8 mouse cellular contexts compared by ENCODE assay signal in genomic region chr8:105276292-105277120, GRCm38 (mm10). TPM values are rescaled to one million over a fixed set of nuclear protein-coding genes. Genes with fewer than 3 reads are reported as not detected.
DNase-seq lines count a peak whose midpoint lies in the region; ATAC-seq lines count a peak whose summit lies in the region.

No protein-coding gene starts in this region.

- ATAC-seq in neural tube, embryonic 11.5 days (ENCODE audit: insufficient read depth, low FRiP score, low TSS enrichment): peak; percentile 60
- ATAC-seq in heart, embryonic 11.5 days (replicated peaks; ENCODE audit: insufficient number of reproducible peaks, low FRiP score, low TSS enrichment): peak; percentile 62; the same call in 1 of the 2 replicates
- peak; percentile 62; the same call in 1 of the 2 replicates for ATAC-seq in kidney, embryonic 15.5 days (replicated peaks; ENCODE audit: low FRiP score)

- no peaks in the 10 kb centered on the region for H3K36me3 ChIP-seq in neural tube, embryonic 11.5 days (ENCODE audit: control insufficient read depth, insufficient read depth, low read length)
- no peaks in the 10 kb centered on the region for H3K36me3 ChIP-seq in heart, embryonic 11.5 days (ENCODE audit: control insufficient read depth, insufficient read depth, low read length)
- 0 out of 2 replicates have a peak, but pooled peaks cover 6% of the 10 kb centered on the region for H3K36me3 ChIP-seq in kidney, embryonic 15.5 days

- DNase-seq in neural tube, embryonic 11.5 days (ENCODE audit: low spot score): peak; percentile 72
- no peak for DNase-seq in neural tube, embryonic 10.5 days (ENCODE audit: extremely low spot score, low spot score)
- DNase-seq in embryo, embryonic 11 days: peak; percentile 76
- peak; percentile 80 for DNase-seq in lung, postnatal 10 days
- peak; percentile 62 for DNase-seq in right cerebral cortex, postnatal 4 days
- DNase-seq in frontal cortex, adult 2 months (ENCODE audit: extremely low spot score in 1 of 2, low spot score in 1 of 2): no peak

- 0 out of 2 replicates have a peak, but pooled peaks cover 2% of the 10 kb centered on the region for H3K4me1 ChIP-seq in neural tube, embryonic 11.5 days (ENCODE audit: control insufficient read depth, insufficient read depth, low read length)
- peaks cover 11% of the 10 kb centered on the region for H3K4me1 ChIP-seq in heart, embryonic 11.5 days (ENCODE audit: control insufficient read depth, insufficient read depth, low read length)
- H3K4me1 ChIP-seq in kidney, embryonic 15.5 days: peaks cover 27% of the 10 kb centered on the region

- peak overlapping the region; percentile 63 for H3K4me2 ChIP-seq in neural tube, embryonic 11.5 days (ENCODE audit: low read depth)
- H3K4me2 ChIP-seq in heart, embryonic 11.5 days: peak overlapping the region; percentile 81
- peak overlapping the region; percentile 71 for H3K4me2 ChIP-seq in kidney, embryonic 15.5 days

- peak overlapping the region; percentile 36 for H3K4me3 ChIP-seq in neural tube, embryonic 11.5 days (ENCODE audit: low read depth, low read length)
- H3K4me3 ChIP-seq in heart, embryonic 11.5 days (ENCODE audit: low read depth, low read length): peak overlapping the region; percentile 41
- peak overlapping the region; percentile 42 for H3K4me3 ChIP-seq in kidney, embryonic 15.5 days (replicated peaks)

- peak overlapping the region; percentile 53 for H3K9ac ChIP-seq in neural tube, embryonic 11.5 days (ENCODE audit: low read length)
- peak overlapping the region; percentile 57; the same call in 1 of the 2 replicates for H3K9ac ChIP-seq in heart, embryonic 11.5 days (ENCODE audit: low read depth, low read length)
- no peak overlapping the region for H3K9ac ChIP-seq in kidney, embryonic 15.5 days

- H3K27me3 ChIP-seq in neural tube, embryonic 11.5 days (ENCODE audit: control insufficient read depth, insufficient read depth, low read length): peaks cover 90% of the 10 kb centered on the region
- peaks cover 86% of the 10 kb centered on the region for H3K27me3 ChIP-seq in heart, embryonic 11.5 days (ENCODE audit: control insufficient read depth, insufficient read depth, low read length)
- H3K27me3 ChIP-seq in kidney, embryonic 15.5 days: peaks cover 95% of the 10 kb centered on the region

- whole genome bisulfite sequencing in neural tube, embryonic 11.5 days: 3% methylated on average over 30 of the region's 30 CpGs
- 5% methylated on average over 29 of the region's 30 CpGs for WGBS in heart, embryonic 11.5 days (ENCODE audit: insufficient replicate concordance)
- WGBS in kidney, embryonic 15.5 days: 3% methylated on average over 30 of the region's 30 CpGs

- H3K9me3 ChIP-seq in neural tube, embryonic 11.5 days (ENCODE audit: control insufficient read depth, low read length): no peaks in the 10 kb centered on the region
- no peaks in the 10 kb centered on the region for H3K9me3 ChIP-seq in heart, embryonic 11.5 days (replicated peaks; ENCODE audit: control insufficient read depth, low read length)
- no peaks in the 10 kb centered on the region for H3K9me3 ChIP-seq in kidney, embryonic 15.5 days (replicated peaks)

- H3K27ac ChIP-seq in neural tube, embryonic 11.5 days (ENCODE audit: low read depth, low read length): no peak overlapping the region
- H3K27ac ChIP-seq in heart, embryonic 11.5 days (ENCODE audit: low read depth, low read length): no peak overlapping the region
- no peak overlapping the region for H3K27ac ChIP-seq in kidney, embryonic 15.5 days

RNA-seq across cellular contexts. Expression of gene Nol3, which starts 0.6 kb away (rescaled TPM):
- 2.7 and 3.5 TPM in 2 replicates for polyA plus RNA-seq in neural tube, embryonic 11.5 days (2014; fragmentation: Nextera tagmentation; extraction: Ambion mirVana)
- polyA plus RNA-seq in heart, embryonic 11.5 days (2014; fragmentation: Nextera tagmentation; extraction: Ambion mirVana): 1.8 and 2.0 TPM in 2 replicates
- 0.84 and 1.1 TPM in 2 replicates for polyA plus RNA-seq in kidney, embryonic 15.5 days (2015; fragmentation: Nextera tagmentation; extraction: Ambion mirVana)
- polyA plus RNA-seq in frontal cortex, adult 2 months (2012; rRNA removed): 13.4 and 14.2 TPM in 2 replicates

RNA-seq across cellular contexts. Expression of gene Hsf4, which starts 6.9 kb away (rescaled TPM):
- not detected in 2 replicates for polyA plus RNA-seq in neural tube, embryonic 11.5 days (2014; fragmentation: Nextera tagmentation; extraction: Ambion mirVana)
- not detected in 2 replicates for polyA plus RNA-seq in heart, embryonic 11.5 days (2014; fragmentation: Nextera tagmentation; extraction: Ambion mirVana)
- 0.12 and 0.13 TPM in 2 replicates for polyA plus RNA-seq in kidney, embryonic 15.5 days (2015; fragmentation: Nextera tagmentation; extraction: Ambion mirVana)
- 20.2 and 20.7 TPM in 2 replicates for polyA plus RNA-seq in frontal cortex, adult 2 months (2012; rRNA removed)

RNA-seq across cellular contexts. Expression of gene Fbxl8, which starts 12.1 kb away (rescaled TPM):
- polyA plus RNA-seq in neural tube, embryonic 11.5 days (2014; fragmentation: Nextera tagmentation; extraction: Ambion mirVana): 0.66 and 1.0 TPM in 2 replicates
- polyA plus RNA-seq in heart, embryonic 11.5 days (2014; fragmentation: Nextera tagmentation; extraction: Ambion mirVana): 2.3 and 2.8 TPM in 2 replicates
- polyA plus RNA-seq in kidney, embryonic 15.5 days (2015; fragmentation: Nextera tagmentation; extraction: Ambion mirVana): 2.3 and 2.7 TPM in 2 replicates
- polyA plus RNA-seq in frontal cortex, adult 2 months (2012; rRNA removed): 2.0 and 2.1 TPM in 2 replicates

RNA-seq across cellular contexts. Expression of gene Tradd, which starts 12.1 kb away (rescaled TPM):
- 14.9 and 18.4 TPM in 2 replicates for polyA plus RNA-seq in neural tube, embryonic 11.5 days (2014; fragmentation: Nextera tagmentation; extraction: Ambion mirVana)
- 14.3 and 17.0 TPM in 2 replicates for polyA plus RNA-seq in heart, embryonic 11.5 days (2014; fragmentation: Nextera tagmentation; extraction: Ambion mirVana)
- polyA plus RNA-seq in kidney, embryonic 15.5 days (2015; fragmentation: Nextera tagmentation; extraction: Ambion mirVana): 20.0 and 24.2 TPM in 2 replicates
- polyA plus RNA-seq in frontal cortex, adult 2 months (2012; rRNA removed): 8.4 and 8.7 TPM in 2 replicates

RNA-seq across cellular contexts. Expression of gene 4931428F04Rik, which starts 13.2 kb away (rescaled TPM):
- polyA plus RNA-seq in neural tube, embryonic 11.5 days (2014; fragmentation: Nextera tagmentation; extraction: Ambion mirVana): 46.1 and 50.8 TPM in 2 replicates
- 4.5 and 6.7 TPM in 2 replicates for polyA plus RNA-seq in heart, embryonic 11.5 days (2014; fragmentation: Nextera tagmentation; extraction: Ambion mirVana)
- 10.6 and 12.6 TPM in 2 replicates for polyA plus RNA-seq in kidney, embryonic 15.5 days (2015; fragmentation: Nextera tagmentation; extraction: Ambion mirVana)
- 33.3 and 33.4 TPM in 2 replicates for polyA plus RNA-seq in frontal cortex, adult 2 months (2012; rRNA removed)

Comparison
In these comparisons a context has a peak if more than half of its experiments do, and no peak if none do; other contexts are left out.
1. DNase-seq: peak in neural tube, embryonic 11.5 days (single experiment), embryo, embryonic 11 days (single experiment), lung, postnatal 10 days (single experiment) and right cerebral cortex, postnatal 4 days (single experiment); none in neural tube, embryonic 10.5 days (single experiment) and frontal cortex, adult 2 months (0 of 2).
2. RNA of gene Hsf4, which starts 6.9 kb away (polyA plus RNA-seq): 20.2 to 20.7 TPM in frontal cortex, adult 2 months; 0.12 to 0.13 TPM in kidney, embryonic 15.5 days, not detected in neural tube, embryonic 11.5 days and not detected in heart, embryonic 11.5 days; every median in the first group is over 10 times any median in the second.
3. Peak in every context shown above with its lines, with median percentiles within 50 percentile points of each other: ATAC-seq, H3K4me2 ChIP-seq and H3K4me3 ChIP-seq.